Comparison of ENCODE assay signal across 8 mouse cellular contexts in the genomic region with DNA sequence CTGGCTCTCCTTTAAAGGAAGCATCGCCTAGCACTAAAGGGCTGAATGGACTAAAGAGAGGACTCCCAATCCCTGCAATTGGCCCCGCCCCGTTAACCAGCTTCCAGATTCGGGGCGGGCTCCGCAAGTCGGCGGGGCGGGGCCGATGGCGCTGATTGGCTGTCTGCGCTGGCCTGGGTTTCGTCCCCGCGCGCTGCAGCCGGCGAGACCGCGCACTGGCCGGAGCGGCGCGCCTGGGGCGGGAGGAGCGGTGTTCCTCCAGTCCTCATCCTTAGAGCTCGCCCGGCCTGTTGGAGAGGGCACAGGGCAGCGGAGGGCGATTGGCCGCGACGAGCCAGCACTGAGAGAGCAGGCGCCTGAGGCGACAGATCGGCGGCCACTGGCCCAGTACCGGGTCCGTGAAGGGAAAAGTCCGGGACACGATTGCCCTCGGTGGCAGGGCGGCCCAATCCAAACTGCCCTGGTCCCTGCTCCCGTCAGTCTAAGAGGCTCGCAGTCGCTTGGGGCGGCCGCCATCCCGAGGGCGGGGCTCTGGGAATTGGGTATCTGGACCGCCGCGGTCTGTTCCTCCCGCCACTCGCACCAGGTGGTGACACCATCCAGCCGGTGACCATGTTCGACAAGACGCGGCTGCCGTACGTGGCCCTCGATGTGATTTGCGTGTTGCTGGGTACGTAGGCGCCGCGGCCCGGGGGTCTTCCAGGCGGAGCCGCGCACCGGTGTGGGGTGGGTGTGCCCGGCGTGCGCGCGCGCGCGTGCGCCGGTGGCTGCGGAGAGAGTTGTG. TPM values are rescaled to one million over a fixed set of nuclear protein-coding genes. Genes with fewer than 3 reads are reported as not detected.
A peak's percentile ranks its signal among the peaks of the same experiment; 100 is the strongest.
DNase-seq lines count a peak whose midpoint lies in the region; ATAC-seq lines count a peak whose summit lies in the region.

A gene (plus strand): TSS at position 196 of the 784 bp plus-strand sequence.

- H3K4me3 ChIP-seq in hindbrain, embryonic 13.5 days, result peak within 1 kb of the TSS; percentile 75

- peak within 1 kb of the TSS; percentile 94 for H3K9ac ChIP-seq in hindbrain, embryonic 13.5 days

- H3K27ac ChIP-seq in hindbrain, embryonic 13.5 days, result peak within 1 kb of the TSS; percentile 97

- H3K36me3 ChIP-seq in hindbrain, embryonic 13.5 days, result peaks cover 4% of the 10 kb centered on the region

- H3K4me1 ChIP-seq in hindbrain, embryonic 13.5 days (replicated peaks), result peaks cover 23% of the 10 kb centered on the region

- H3K27me3 ChIP-seq in hindbrain, embryonic 13.5 days, result no peaks in the 10 kb centered on the region

- DNase-seq in WW6 (ENCODE audit: low read depth, low spot score), result peak; percentile 86
- peak; percentile 95 to 97 for DNase-seq in cerebellum, postnatal 36 days
- peak; percentile 86 to 90 for DNase-seq in frontal cortex, postnatal 25 days (ENCODE audit: low spot score in 2 of 2)
- peak; percentile 91 to 95 for DNase-seq in layer of hippocampus, postnatal 14 days (ENCODE audit: low spot score in 2 of 2)
- DNase-seq in lung, postnatal 10 days, result peak; percentile 98
- DNase-seq in ovary, postnatal 36 days (ENCODE audit: low spot score), result peak; percentile 96
- DNase-seq in thymus, postnatal 14 days, result peak; percentile 86

- under 1% methylated on average over 82 of the region's 83 CpGs for WGBS in hindbrain, embryonic 13.5 days

- no peaks in the 10 kb centered on the region for H3K9me3 ChIP-seq in hindbrain, embryonic 13.5 days

- H3K4me2 ChIP-seq in hindbrain, embryonic 13.5 days, result peak within 1 kb of the TSS; percentile 78

- peak; percentile 98 for ATAC-seq in hindbrain, embryonic 13.5 days (ENCODE audit: low FRiP score)

RNA-seq across cellular contexts. Expression of the gene that starts here (rescaled TPM):
- 51.7 and 53.3 TPM in 2 replicates for polyA plus RNA-seq in hindbrain, embryonic 13.5 days (2015; fragmentation: Nextera tagmentation; extraction: Ambion mirVana)
- total RNA-seq in layer of hippocampus, postnatal 14 days (2021), result 10 to 100 TPM; 27.2 to 33.5 TPM

Comparison
In these comparisons a context has a peak if more than half of its experiments do, and no peak if none do; other contexts are left out.
1. Peak in every context shown above with its lines: DNase-seq, ATAC-seq, H3K4me3 ChIP-seq and H3K27ac ChIP-seq.